Mouse (Mus musculus) adrenal gland, adult 18-20 months (tissue): ENCODE measurements around the gene Atp8b5. TPM values are rescaled to one million over a fixed set of nuclear protein-coding genes. Genes with fewer than 3 reads are reported as not detected.

Source experiments
- DNase-seq, 2 experiments: peaks; one replicate each; pipeline ENCODE4 v3.0.0; 2021 to 2022; ENCODE audit warnings: low spot score in 2 of 2
- total RNA-seq, 2 experiments: library from RNA; stranded (reverse); gene quantifications; 1 replicate in 1 of 2; 2 replicates in 1 of 2; pipeline ENCODE4 v1.2.3; 2021

Atp8b5 gene
- total RNA-seq, 2 experiments from 2014 or later, result 0.30 to 0.83 TPM

GRCm38 (mm10) chr4:43406162-43406971 is 139.4 kb downstream of the Atp8b5 start:
- DNase-seq, result peak; percentile 55 to 60

DNA sequence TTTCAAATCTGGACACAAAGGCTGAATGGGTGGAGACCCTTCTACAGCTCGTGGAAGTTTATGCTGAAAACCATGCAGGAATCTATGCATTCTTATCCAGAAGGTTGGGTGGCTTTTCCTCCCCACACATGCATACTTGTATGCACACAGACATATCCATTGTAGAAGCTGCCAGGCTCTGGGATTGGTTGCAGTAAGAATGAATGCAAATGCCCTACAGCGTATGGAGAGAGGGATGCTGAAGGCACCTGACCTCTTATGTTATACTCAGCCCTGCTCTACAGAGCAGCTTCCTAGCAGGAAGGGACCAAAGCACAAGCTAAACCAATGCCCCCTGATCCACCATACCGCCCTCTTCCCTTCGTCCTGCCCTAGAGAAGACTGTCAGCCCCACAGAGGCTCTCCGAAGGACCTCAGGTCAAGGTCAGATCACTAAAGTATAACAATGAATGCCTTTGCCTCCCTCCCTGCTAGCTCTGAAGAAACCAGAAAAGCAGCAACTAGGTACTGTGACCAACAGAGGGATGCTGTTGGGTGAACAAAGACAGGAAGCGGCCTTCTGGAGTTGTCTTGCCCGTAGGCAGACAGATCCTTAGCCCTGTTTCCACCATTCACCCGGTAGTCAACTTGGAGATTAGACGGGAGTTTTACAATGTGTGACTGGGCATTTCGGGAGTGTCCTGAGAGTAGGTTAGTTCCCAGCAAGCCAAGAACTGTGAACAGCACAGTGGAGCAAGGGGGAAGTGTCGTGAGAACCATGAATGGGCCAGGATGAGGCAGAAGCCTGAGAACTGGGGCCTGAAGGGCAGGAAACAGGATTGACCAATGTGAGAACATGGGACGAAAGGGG is 140.3 kb downstream of the Atp8b5 start:
- DNase-seq, result no peak

GRCm38 (mm10) chr4:43414761-43415160 is 147.8 kb downstream of the Atp8b5 start:
- DNase-seq, result peak in 1 of 2 experiments; percentile 24

- DNase-seq, result peak in 1 of 2 experiments; percentile 22
Measured at GRCm38 (mm10) chr4:43415221-43416070, 148.5 kb downstream of the Atp8b5 start.

DNA sequence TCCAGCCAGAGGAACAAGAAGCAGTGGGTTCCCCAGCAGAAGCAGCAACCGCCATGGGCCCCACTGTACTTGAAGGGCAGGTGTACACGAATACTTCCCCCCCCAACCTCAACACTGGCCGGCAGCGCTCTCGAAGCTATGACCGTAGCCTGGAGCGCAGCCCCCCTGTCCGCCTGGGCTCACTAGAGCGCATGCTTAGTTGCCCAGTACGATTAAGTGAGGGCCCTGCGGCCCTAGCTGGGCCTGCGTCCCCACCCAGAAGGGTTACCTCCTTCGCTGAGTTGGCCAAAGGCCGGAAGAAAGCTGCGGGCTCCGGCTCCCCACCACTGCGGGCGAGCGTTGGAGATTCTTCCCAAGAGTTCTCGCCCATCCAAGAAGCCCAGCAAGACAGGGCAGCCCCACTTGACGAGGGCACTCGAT is 149.1 kb downstream of the Atp8b5 start:
- DNase-seq, result no peak

DNA sequence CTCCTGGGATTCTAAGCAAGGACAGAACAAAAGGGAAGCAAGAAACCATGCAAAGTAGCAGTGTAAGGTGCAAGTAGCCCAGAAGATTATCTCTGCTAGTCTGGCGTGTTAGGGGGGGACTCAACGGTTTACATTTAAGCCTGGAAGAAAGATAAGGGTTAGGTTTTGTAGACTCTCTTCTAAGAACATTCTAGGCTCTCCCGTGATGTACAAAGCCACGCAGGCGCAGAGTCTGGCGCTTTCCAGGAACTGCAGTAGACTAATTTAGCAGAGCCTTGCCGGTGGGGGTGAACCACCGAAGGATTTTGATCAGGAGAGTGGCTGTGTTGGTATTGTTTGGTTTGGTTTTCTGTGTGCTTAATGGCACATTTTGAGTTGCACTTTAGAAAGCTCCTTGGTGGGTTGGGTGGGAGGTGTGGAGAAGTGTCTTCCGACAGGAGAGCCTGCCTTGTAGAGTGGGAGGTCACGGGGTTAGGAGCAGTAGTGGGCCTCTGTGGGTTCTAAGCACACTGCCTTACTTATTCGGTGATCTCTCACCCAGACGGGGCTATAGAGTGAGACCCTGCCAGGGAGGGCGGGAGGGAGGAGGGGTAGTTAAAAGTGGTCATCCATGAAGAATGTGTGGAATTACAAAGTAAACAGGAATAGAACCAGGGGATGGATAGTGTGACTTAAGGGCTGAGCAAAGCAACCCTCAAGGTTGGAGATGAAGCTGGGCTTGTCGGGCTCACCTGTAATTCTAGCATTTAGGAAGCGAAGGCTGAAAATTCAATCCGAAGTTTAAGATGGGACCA is 150.5 kb downstream of the Atp8b5 start:
- DNase-seq, result no peak

DNA sequence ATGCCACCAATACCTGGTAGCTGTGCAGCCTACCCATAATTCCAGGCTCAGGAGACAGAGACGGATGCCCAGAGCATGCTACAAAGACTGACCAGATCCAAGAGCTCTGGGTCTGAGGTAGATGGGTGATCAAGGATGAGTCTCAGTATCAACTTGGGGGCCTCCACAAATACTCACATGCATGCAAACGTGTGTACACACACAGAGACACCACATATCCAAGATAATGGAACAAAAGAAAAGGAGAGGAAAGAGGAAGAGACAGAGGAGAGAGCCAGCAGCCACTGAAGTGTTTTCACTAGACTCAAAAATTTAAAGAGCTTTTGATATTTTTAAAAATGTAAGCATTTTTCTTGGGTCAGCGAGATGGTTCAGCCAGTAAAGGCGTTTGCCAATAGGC is 151.5 kb downstream of the Atp8b5 start:
- no peak for DNase-seq

DNA sequence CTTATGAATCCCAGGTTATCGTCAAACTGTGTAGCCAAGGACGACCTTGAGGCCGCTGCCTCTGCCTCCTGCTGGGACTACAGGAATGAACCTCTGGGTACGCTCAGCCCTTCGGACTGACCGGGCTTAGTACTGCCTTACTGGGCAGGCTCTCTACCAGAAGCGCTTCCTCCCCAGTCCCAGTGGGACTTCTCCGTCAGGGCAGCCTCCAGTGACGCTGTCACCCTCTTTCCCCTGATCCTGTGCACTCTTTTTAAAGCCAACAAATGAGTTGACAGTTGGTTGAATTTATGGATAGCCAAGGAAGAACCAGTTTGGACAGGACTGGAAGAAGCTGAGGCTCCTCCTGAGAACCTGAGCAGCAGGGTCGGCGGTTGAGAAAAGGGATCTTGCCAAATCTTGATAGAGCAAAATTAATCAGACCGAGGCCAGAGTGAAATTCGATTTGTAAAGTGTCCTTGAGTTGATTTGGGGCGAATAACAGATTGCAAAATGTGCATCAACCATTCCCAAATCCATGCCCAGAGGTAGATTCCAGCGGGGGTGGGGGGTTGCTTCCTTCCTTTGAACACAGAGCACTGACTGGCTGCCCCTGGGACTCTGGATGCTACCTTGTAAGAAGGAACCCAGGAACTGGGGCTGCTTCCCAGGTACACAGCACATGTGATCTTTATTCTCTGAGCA is 152.2 kb downstream of the Atp8b5 start:
- DNase-seq, result peak; percentile 31 to 41

DNA sequence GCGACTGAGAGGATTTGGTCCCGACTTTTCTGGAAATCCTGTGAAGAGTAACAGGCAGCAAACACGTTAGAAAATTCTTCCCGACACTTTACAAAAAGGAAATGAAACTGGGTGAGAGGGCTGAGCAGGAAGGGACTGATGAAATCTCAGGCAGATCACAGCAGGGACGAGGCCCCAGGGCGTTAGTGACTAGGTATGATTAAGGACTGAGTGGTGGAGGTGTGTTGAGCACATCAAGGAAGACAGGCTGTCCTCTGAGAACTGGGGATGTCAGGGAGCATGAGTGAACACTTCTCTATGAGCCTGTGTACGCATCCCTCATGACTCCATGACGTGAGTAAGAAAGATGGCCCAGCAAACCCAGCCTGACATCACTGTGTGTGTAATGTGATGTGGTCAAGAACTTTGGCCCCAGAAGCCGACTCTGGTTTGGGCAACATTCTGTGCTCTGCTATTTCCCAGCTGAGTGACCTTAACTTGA is 152.9 kb downstream of the Atp8b5 start:
- DNase-seq, result peak in 1 of 2 experiments; percentile 23

GRCm38 (mm10) chr4:43420305-43420704 is 153.3 kb downstream of the Atp8b5 start:
- DNase-seq, result peak; percentile 75 to 81

DNA sequence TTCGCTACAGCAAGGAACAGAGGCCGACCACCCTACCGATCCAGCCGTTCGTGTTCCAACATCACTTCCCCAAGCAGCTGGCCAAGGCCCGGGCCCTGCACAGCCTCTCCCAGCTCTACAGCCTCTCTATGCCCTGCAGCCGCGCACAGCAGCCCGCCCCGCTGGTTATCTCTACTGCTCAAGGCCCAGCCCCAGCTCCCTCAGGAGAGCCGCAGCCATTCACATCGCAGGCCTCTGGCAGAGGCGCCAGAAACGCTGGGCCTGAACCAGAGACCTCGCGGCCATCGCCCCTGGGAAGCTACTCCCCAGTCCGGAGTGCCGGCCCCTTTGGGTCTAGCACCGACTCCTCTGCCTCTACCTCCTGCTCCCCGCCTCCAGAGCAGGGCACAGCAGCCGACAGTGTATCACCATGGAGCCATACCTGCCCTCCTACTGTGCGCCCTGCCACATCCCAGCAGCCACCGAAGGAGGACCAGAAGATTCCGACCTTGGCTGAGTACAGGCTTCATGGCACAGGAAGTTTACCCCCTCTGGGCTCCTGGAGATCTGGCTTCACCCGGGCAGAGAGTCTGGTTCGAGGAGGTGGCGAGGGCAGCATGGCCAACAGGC is 154.8 kb downstream of the Atp8b5 start:
- peak in 1 of 2 experiments; percentile 30 for DNase-seq

Other genes starting within 250 kb of the Atp8b5 start
- gene Pigo, start 241.3 kb upstream of the Atp8b5 start, total RNA-seq, result 10 to 100 TPM; 14.0 to 15.9 TPM
- 100 to 1,000 TPM; 159 to 223 TPM for gene Stoml2, start 235.4 kb upstream of the Atp8b5 start, total RNA-seq
- 10 to 100 TPM; 54.7 to 58.2 TPM for gene Fam214b, start 220.9 kb upstream of the Atp8b5 start, total RNA-seq
- 10 to 100 TPM; 12.9 to 15.8 TPM for gene Unc13b, start 208.2 kb upstream of the Atp8b5 start, total RNA-seq
- gene Rusc2, start 114.8 kb downstream of the Atp8b5 start, total RNA-seq, result 10 to 100 TPM; 36.9 to 39.9 TPM
- gene Fam166b, start 162.0 kb downstream of the Atp8b5 start, total RNA-seq, result not detected
- 10 to 100 TPM; 67.6 to 72.3 TPM for gene Tesk1, start 174.8 kb downstream of the Atp8b5 start, total RNA-seq
- 1 to 10 TPM; 2.6 to 2.8 TPM for gene Cd72, start 187.5 kb downstream of the Atp8b5 start, total RNA-seq
- under 1 TPM in 1 of 2 experiments, not detected in 1; 0.38 TPM for gene Sit1, start 216.6 kb downstream of the Atp8b5 start, total RNA-seq
- 10 to 100 TPM; 49.7 to 58.0 TPM for gene Ccdc107, start 225.7 kb downstream of the Atp8b5 start, total RNA-seq
- 1 to 10 TPM; 1.1 to 1.9 TPM for gene Arhgef39, start 232.5 kb downstream of the Atp8b5 start, total RNA-seq
- under 1 TPM; 0.56 to 0.61 TPM for gene Car9, start 239.8 kb downstream of the Atp8b5 start, total RNA-seq